Mouse (Mus musculus) liver, adult 2 months (tissue): ENCODE results near the gene Arhgef33. TPM values are rescaled to one million over a fixed set of nuclear protein-coding genes. Genes with fewer than 3 reads are reported as not detected.
A peak's percentile ranks its signal among the peaks of the same experiment; 100 is the strongest.

Experiments
- DNase-seq: peaks from one replicate; pipeline ENCODE4 v3.0.0-alpha.2; 2011; ENCODE audit warnings: low read depth, low spot score; ENCODE audit errors: extremely low read depth
- H3K27ac ChIP-seq: fragments of 200-500 bp; replicated peaks from 2 replicates; pipeline ENCODE4 v1.5.1; 2012; ENCODE audit warnings: low read depth, mild to moderate bottlenecking, control low read depth, inconsistent platforms, low read length; ENCODE audit not compliant: insufficient read depth
- H3K27me3 ChIP-seq: fragments of 200-500 bp; 2 replicates; pipeline ENCODE4 v1.6.1; 2012; ENCODE audit warnings: mild to moderate bottlenecking, moderate library complexity, low read length, inconsistent platforms; ENCODE audit not compliant: control insufficient read depth, insufficient read depth
- H3K36me3 ChIP-seq: fragments of 200-500 bp; 2 replicates; pipeline ENCODE4 v1.6.1; 2012; ENCODE audit warnings: low read length, inconsistent platforms; ENCODE audit not compliant: control insufficient read depth, insufficient read depth
- H3K4me1 ChIP-seq: fragments of 200-500 bp; 2 replicates; pipeline ENCODE4 v1.6.1; 2011; ENCODE audit warnings: low read length; ENCODE audit not compliant: control insufficient read depth, insufficient read depth
- H3K4me3 ChIP-seq: fragments of 200-500 bp; 2 replicates; pipeline ENCODE4 v1.5.1; 2011; ENCODE audit warnings: low read depth, mild to moderate bottlenecking, control low read depth, low read length, moderate library complexity; ENCODE audit not compliant: insufficient read depth
- H3K79me2 ChIP-seq: fragments of 200-500 bp; 2 replicates; pipeline ENCODE4 v1.6.1; 2012; ENCODE audit warnings: inconsistent platforms, mild to moderate bottlenecking, low read length, moderate library complexity; ENCODE audit not compliant: control insufficient read depth, insufficient read depth
- H3K9ac ChIP-seq: fragments of 200-500 bp; 2 replicates; pipeline ENCODE4 v1.6.1; 2012; ENCODE audit warnings: low read depth, mild to moderate bottlenecking, control low read depth, inconsistent platforms, low read length
- CTCF ChIP-seq: fragments of 200-500 bp; IDR thresholded peaks from 2 replicates; pipeline ENCODE4 v1.5.1; 2011; ENCODE audit warnings: low read depth, low read length, control low read depth
- POLR2A ChIP-seq: fragments of 200-500 bp; IDR thresholded peaks from 2 replicates; pipeline ENCODE4 v1.6.1; 2011; ENCODE audit warnings: low read length, control low read depth; ENCODE audit not compliant: insufficient read depth; ENCODE audit errors: extremely low read depth
- WGBS: fragments of 180-500 bp; shearing (Covaris S2); methylation state at CpG from one replicate; pipeline ENCODE4 v1.1.7; 2018; 5-methylcytosine and 5-hydroxymethylcytosine counted together
- polyA plus RNA-seq: library from polyadenylated mRNA; depleted of rRNA; stranded (reverse); fragments of >200 nt; gene quantifications from 2 replicates; pipeline ENCODE4 v1.2.3, GENCODE M21; 2012
- total RNA-seq: library from RNA; depleted of rRNA; stranded (reverse); fragments of >200 nt; gene quantifications from 2 replicates; pipeline ENCODE4 v1.2.3, GENCODE M21; 2014

Arhgef33 gene
- total and polyA plus RNA-seq, 2 experiments: not detected

DNA sequence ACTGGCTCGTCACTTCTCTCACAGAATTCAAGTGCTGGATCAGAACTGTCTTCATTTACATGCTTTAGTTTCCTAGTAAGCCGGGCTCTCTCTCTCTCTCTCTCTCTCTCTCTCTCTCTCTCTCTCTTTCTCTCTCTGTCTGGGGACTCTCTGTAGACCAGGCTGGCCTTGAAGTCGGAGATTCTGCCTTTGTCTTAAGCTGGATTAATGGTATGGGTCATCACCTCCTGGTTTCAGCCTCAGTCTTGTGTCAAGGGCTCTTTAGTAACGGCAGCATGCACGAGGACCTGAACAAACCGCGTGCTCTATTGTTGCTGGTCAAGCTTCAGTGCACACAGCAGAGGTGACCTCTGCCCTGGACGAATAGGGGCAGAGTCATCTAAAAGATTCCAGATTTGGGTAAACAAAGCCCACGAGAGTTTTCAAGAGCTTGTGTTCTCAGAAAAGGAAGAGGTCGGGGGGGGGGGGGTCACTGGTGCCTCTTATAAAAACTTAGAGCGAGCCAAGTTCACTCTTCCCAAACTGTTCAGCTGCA, 39.5 kb downstream of the Arhgef33 start:
- DNase-seq: no peak
- Histone ChIP-seq H3K4me3 (no peak overlapping the region), H3K27ac (no peak overlapping the region), H3K4me1 (no peaks in the 10 kb centered on the region), H3K9ac (no peak overlapping the region), H3K79me2 (no peaks in the 10 kb centered on the region), H3K36me3 (no peaks in the 10 kb centered on the region), H3K27me3 (no peaks in the 10 kb centered on the region)
- TF ChIP-seq POLR2A (no peak), CTCF (no peak)
- WGBS: 69% methylated on average over 11 of the region's 11 CpGs

DNA sequence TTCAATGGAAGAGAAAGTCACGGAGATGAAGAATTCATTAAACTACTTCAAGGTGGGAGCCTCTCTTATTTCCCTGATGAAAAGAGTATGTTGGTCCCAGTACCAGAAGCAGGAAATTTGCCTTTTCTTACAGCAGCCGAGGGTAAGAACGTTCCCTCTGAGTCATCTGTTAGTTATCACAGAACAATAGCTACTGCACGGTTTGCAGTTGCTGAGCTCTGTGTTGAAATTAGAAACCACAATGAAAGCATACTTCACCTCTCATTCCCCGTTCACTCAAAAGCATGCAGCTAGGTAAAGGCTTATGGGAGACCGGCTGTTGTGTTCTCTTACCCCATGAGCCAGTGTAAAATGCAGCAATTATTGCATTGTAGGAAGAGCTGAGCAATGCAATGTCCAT, 40.0 kb downstream of the Arhgef33 start:
- H3K79me2 ChIP-seq: no peaks in the 10 kb centered on the region
- TF ChIP-seq POLR2A: no peak
- no peak for TF ChIP-seq CTCF
- H3K4me1 ChIP-seq: no peaks in the 10 kb centered on the region

DNA sequence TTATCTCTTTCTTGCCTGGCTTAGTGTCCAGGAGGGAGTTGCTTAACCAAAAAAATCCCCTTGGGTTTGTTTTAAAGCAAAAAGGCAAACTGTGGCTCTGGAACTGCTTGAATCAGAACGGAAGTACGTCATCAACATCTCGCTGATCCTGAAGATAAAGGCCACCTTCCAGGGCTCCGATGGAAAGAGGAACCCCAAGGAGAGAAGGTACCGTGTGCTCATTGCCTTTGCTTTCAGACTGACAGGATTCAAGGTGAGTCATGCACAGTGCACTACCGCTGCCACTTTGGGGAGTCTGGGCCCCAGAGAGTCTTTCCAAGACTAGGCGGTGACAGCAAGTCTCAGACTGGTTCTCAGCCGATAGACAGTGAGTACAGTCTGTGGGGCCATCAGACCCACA, 53.0 kb downstream of the Arhgef33 start:
- H3K4me3 ChIP-seq: no peak overlapping the region
- TF ChIP-seq POLR2A: no peak
- no peak for TF ChIP-seq CTCF
- H3K79me2 ChIP-seq: no peaks in the 10 kb centered on the region
- H3K27ac ChIP-seq: no peak overlapping the region
- no peaks in the 10 kb centered on the region for H3K36me3 ChIP-seq
- DNase-seq: no peak
- no peak overlapping the region for H3K9ac ChIP-seq
- no peaks in the 10 kb centered on the region for H3K27me3 ChIP-seq
- 82% methylated on average over 8 of the region's 8 CpGs for WGBS
- no peaks in the 10 kb centered on the region for H3K4me1 ChIP-seq

More for the DNA sequence above, 40.0 kb downstream of the Arhgef33 start:
- Histone ChIP-seq H3K27ac (no peak overlapping the region), H3K27me3 (no peaks in the 10 kb centered on the region), H3K36me3 (no peaks in the 10 kb centered on the region), H3K9ac (no peak overlapping the region), H3K4me3 (no peak overlapping the region)
- 81% methylated on average over 6 of the region's 6 CpGs for WGBS
- DNase-seq: no peak

DNA sequence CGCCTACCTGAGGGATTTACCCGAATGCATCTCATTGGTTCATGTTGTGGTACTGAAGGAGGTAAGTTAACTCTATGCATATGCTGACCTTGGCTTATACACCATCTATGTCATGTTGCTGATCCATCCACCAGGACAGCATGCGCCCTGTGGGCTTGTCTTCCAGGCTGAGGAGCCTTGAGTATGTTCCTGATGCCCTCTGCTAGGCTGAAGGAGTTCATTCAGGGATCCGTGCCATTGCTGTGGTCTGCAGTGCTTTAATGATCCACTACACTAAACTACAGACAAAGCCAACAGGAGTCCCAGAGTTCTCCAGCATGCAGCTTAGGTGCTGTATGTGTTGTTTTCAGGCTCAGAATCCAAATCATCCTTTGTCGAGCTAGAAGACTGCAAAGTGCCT, 60.1 kb downstream of the Arhgef33 start:
- no peaks in the 10 kb centered on the region for H3K79me2 ChIP-seq
- H3K36me3 ChIP-seq: no peaks in the 10 kb centered on the region
- no peaks in the 10 kb centered on the region for H3K27me3 ChIP-seq
- DNase-seq: no peak
- 88% methylated on average over 5 of the region's 5 CpGs for WGBS
- no peak for TF ChIP-seq POLR2A
- TF ChIP-seq CTCF: no peak
- no peak overlapping the region for H3K4me3 ChIP-seq
- no peaks in the 10 kb centered on the region for H3K4me1 ChIP-seq
- no peak overlapping the region for H3K27ac ChIP-seq
- H3K9ac ChIP-seq: no peak overlapping the region

DNA sequence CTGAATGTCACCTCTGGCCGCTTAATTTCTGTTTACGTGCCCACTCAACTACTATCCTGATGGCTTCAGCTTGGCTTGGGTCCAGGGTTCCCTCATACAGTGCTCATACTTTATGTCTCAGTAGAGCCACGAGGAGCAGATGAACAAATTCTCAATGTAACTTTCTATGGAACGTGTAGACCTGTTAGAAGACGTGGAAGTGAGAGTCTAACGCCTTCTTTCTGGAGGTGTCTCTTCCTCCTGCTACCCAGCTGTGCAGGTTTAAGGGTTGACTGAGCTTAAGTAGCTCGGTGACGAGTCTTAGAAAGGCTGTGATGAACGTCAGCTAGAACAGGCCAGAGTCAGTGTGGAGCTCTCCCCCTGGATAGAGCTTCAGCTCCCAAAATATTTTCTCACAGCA, 61.4 kb downstream of the Arhgef33 start:
- Histone ChIP-seq H3K9ac (no peak overlapping the region), H3K27ac (no peak overlapping the region), H3K79me2 (no peaks in the 10 kb centered on the region), H3K4me3 (no peak overlapping the region), H3K27me3 (no peaks in the 10 kb centered on the region), H3K36me3 (no peaks in the 10 kb centered on the region), H3K4me1 (no peaks in the 10 kb centered on the region)
- WGBS: 88% methylated on average over 9 of the region's 9 CpGs
- DNase-seq: no peak
- no peak for TF ChIP-seq CTCF
- TF ChIP-seq POLR2A: no peak

DNA sequence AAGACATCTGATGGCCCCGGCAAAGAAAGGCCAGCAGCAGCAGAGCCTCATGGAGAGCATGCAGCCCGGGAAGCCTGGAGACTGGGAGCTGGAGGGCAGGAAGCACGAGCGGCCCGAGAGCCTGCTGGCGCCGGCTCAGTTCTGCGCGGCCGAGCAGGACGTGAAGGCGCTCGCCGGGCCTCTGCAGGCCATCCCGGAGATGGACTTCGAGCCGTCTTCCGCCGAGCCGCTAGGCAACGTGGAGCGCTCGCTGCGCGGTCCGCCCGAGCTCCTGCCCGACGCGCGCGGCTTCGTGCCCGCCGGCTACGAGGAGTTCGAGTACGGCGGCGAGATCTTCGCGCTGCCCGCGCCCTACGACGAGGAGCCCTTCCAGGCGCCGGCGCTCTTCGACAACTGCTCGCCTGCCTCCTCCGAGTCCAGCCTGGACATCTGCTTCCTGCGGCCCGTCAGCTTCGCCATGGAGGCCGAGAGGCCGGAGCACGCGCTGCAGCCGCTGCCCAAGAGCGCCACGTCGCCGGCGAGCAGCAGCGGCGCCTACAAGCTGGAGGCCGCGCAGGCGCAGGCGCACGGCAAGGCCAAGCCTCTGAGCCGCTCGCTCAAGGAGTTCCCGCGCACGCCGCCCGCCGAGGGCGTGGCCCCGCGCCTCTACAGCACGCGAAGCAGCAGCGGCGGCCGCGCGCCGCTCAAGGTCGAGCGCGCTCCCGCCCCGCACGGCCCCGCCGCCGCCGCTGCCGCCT, 66.0 kb downstream of the Arhgef33 start, which contains the start of gene Gm10190:
Gene Gm10190, minus strand, starts transcription at position 553 of the 737 bp plus-strand sequence.
- Histone ChIP-seq H3K4me3 (peak within 1 kb of the TSS; percentile 66), H3K27ac (peak within 1 kb of the TSS; percentile 43), H3K4me1 (peaks cover 2% of the 10 kb centered on the region; the same call in 1 of the 2 replicates), H3K79me2 (no peaks in the 10 kb centered on the region), H3K27me3 (no peaks in the 10 kb centered on the region; the same call in 1 of the 2 replicates), H3K36me3 (no peaks in the 10 kb centered on the region), H3K9ac (peak within 1 kb of the TSS; percentile 84)
- WGBS: 4% methylated on average over 102 of the region's 102 CpGs
- DNase-seq: peak; percentile 63
- TF ChIP-seq POLR2A (peak; percentile 50; the same call in 1 of the 2 replicates), CTCF (no peak)
